Mouse (Mus musculus): ENCODE results near the gene Card6. TPM values are rescaled to one million over a fixed set of nuclear protein-coding genes. Genes with fewer than 3 reads are reported as not detected.

The Card6 gene
- polyA plus RNA-seq, 1 experiment, result 2.6 TPM

- Histone ChIP-seq H3K27ac (ENCODE audit: insufficient read depth, low read depth, low read length) (no peak overlapping the region), H3K4me3 (ENCODE audit: insufficient read depth, low read depth, low read length) (no peak overlapping the region), H3K36me3 (ENCODE audit: control insufficient read depth, insufficient read depth, low read length) (no peaks in the 10 kb centered on the region), H3K27me3 (replicated peaks; ENCODE audit: control insufficient read depth, insufficient read depth, low read length) (no peaks in the 10 kb centered on the region), H3K4me1 (ENCODE audit: control insufficient read depth, insufficient read depth, low read length) (no peaks in the 10 kb centered on the region)
- DNase-seq, result no peak
- 94% methylated on average over 12 of the region's 12 CpGs for WGBS
- TF ChIP-seq CTCF (conservative IDR thresholded peaks at IDR 0.05; ENCODE audit: insufficient read depth, insufficient read length, low read depth, low read length) (no peak), POLR2A (IDR thresholded peaks at IDR 0.05; ENCODE audit: low read depth, low read length) (no peak)
Measured at GRCm38 (mm10) chr15:5129111-5129805, 20.9 kb upstream of the Card6 start.

GRCm38 (mm10) chr15:5128176-5128940 is 20.0 kb upstream of the Card6 start:
- no peaks in the 10 kb centered on the region for H3K27me3 ChIP-seq (replicated peaks; ENCODE audit: control insufficient read depth, insufficient read depth, low read length)
- no peaks in the 10 kb centered on the region for H3K4me1 ChIP-seq (ENCODE audit: control insufficient read depth, insufficient read depth, low read length)
- no peaks in the 10 kb centered on the region for H3K36me3 ChIP-seq (ENCODE audit: control insufficient read depth, insufficient read depth, low read length)
- H3K27ac ChIP-seq (ENCODE audit: insufficient read depth, low read depth, low read length), result no peak overlapping the region
- WGBS, result 70% methylated on average over 5 of the region's 5 CpGs
- no peak for DNase-seq
- TF ChIP-seq POLR2A (IDR thresholded peaks at IDR 0.05; ENCODE audit: low read depth, low read length), result no peak
- TF ChIP-seq CTCF (conservative IDR thresholded peaks at IDR 0.05; ENCODE audit: insufficient read depth, insufficient read length, low read depth, low read length), result no peak
- no peak overlapping the region for H3K4me3 ChIP-seq (ENCODE audit: insufficient read depth, low read depth, low read length)

- Histone ChIP-seq H3K4me3 (ENCODE audit: insufficient read depth, low read depth, low read length) (no peak overlapping the region), H3K27me3 (replicated peaks; ENCODE audit: control insufficient read depth, insufficient read depth, low read length) (no peaks in the 10 kb centered on the region), H3K36me3 (ENCODE audit: control insufficient read depth, insufficient read depth, low read length) (no peaks in the 10 kb centered on the region), H3K4me1 (ENCODE audit: control insufficient read depth, insufficient read depth, low read length) (no peaks in the 10 kb centered on the region), H3K27ac (ENCODE audit: insufficient read depth, low read depth, low read length) (no peak overlapping the region)
- no peak for DNase-seq
- WGBS, result 86% methylated on average over 2 of the region's 2 CpGs
- TF ChIP-seq CTCF (conservative IDR thresholded peaks at IDR 0.05; ENCODE audit: insufficient read depth, insufficient read length, low read depth, low read length) (no peak), POLR2A (IDR thresholded peaks at IDR 0.05; ENCODE audit: low read depth, low read length) (no peak)
Measured at GRCm38 (mm10) chr15:5127487-5127886, 19.1 kb upstream of the Card6 start.

- no peaks in the 10 kb centered on the region; the same call in 1 of the 2 replicates for H3K36me3 ChIP-seq (ENCODE audit: control insufficient read depth, insufficient read depth, low read length)
- WGBS, result 61% methylated on average over 4 of the region's 4 CpGs
- no peak for DNase-seq
- no peak overlapping the region for H3K4me3 ChIP-seq (ENCODE audit: insufficient read depth, low read depth, low read length)
- TF ChIP-seq CTCF (conservative IDR thresholded peaks at IDR 0.05; ENCODE audit: insufficient read depth, insufficient read length, low read depth, low read length), result no peak
- no peaks in the 10 kb centered on the region; the same call in 1 of the 2 replicates for H3K4me1 ChIP-seq (ENCODE audit: control insufficient read depth, insufficient read depth, low read length)
- no peaks in the 10 kb centered on the region for H3K27me3 ChIP-seq (replicated peaks; ENCODE audit: control insufficient read depth, insufficient read depth, low read length)
- H3K27ac ChIP-seq (ENCODE audit: insufficient read depth, low read depth, low read length), result no peak overlapping the region
Measured at GRCm38 (mm10) chr15:5126456-5126855, 18.1 kb upstream of the Card6 start.

GRCm38 (mm10) chr15:5121535-5122313 is 13.4 kb upstream of the Card6 start:
- 81% methylated on average over 12 of the region's 12 CpGs for WGBS
- no peak overlapping the region for H3K27ac ChIP-seq (ENCODE audit: insufficient read depth, low read depth, low read length)
- H3K36me3 ChIP-seq (ENCODE audit: control insufficient read depth, insufficient read depth, low read length), result peaks cover 4% of the 10 kb centered on the region
- peaks cover 5% of the 10 kb centered on the region; the same call in 1 of the 2 replicates for H3K4me1 ChIP-seq (ENCODE audit: control insufficient read depth, insufficient read depth, low read length)
- H3K27me3 ChIP-seq (replicated peaks; ENCODE audit: control insufficient read depth, insufficient read depth, low read length), result no peaks in the 10 kb centered on the region
- peak; percentile 46 for DNase-seq
- no peak overlapping the region for H3K4me3 ChIP-seq (ENCODE audit: insufficient read depth, low read depth, low read length)
- TF ChIP-seq POLR2A (IDR thresholded peaks at IDR 0.05; ENCODE audit: low read depth, low read length), result no peak

GRCm38 (mm10) chr15:5119707-5120106 is 11.4 kb upstream of the Card6 start:
- H3K36me3 ChIP-seq (ENCODE audit: control insufficient read depth, insufficient read depth, low read length), result peaks cover 4% of the 10 kb centered on the region

GRCm38 (mm10) chr15:5119192-5119591 is 10.9 kb upstream of the Card6 start:
- H3K36me3 ChIP-seq (ENCODE audit: control insufficient read depth, insufficient read depth, low read length), result peaks cover 4% of the 10 kb centered on the region

More at GRCm38 (mm10) chr15:5119707-5120106, 11.4 kb upstream of the Card6 start:
- no peak for DNase-seq
- 82% methylated on average over 2 of the region's 2 CpGs for WGBS
- Histone ChIP-seq H3K4me3 (ENCODE audit: insufficient read depth, low read depth, low read length) (no peak overlapping the region), H3K4me1 (ENCODE audit: control insufficient read depth, insufficient read depth, low read length) (peaks cover 5% of the 10 kb centered on the region; the same call in 1 of the 2 replicates), H3K27ac (ENCODE audit: insufficient read depth, low read depth, low read length) (no peak overlapping the region), H3K27me3 (replicated peaks; ENCODE audit: control insufficient read depth, insufficient read depth, low read length) (no peaks in the 10 kb centered on the region)
- no peak for TF ChIP-seq CTCF (conservative IDR thresholded peaks at IDR 0.05; ENCODE audit: insufficient read depth, insufficient read length, low read depth, low read length)
- TF ChIP-seq POLR2A (IDR thresholded peaks at IDR 0.05; ENCODE audit: low read depth, low read length), result no peak

More at GRCm38 (mm10) chr15:5119192-5119591, 10.9 kb upstream of the Card6 start:
- H3K4me1 ChIP-seq (ENCODE audit: control insufficient read depth, insufficient read depth, low read length), result peaks cover 5% of the 10 kb centered on the region; the same call in 1 of the 2 replicates
- no peak for TF ChIP-seq CTCF (conservative IDR thresholded peaks at IDR 0.05; ENCODE audit: insufficient read depth, insufficient read length, low read depth, low read length)
- no peak for TF ChIP-seq POLR2A (IDR thresholded peaks at IDR 0.05; ENCODE audit: low read depth, low read length)
- H3K27ac ChIP-seq (ENCODE audit: insufficient read depth, low read depth, low read length), result no peak overlapping the region
- 80% methylated on average over 2 of the region's 2 CpGs for WGBS
- H3K4me3 ChIP-seq (ENCODE audit: insufficient read depth, low read depth, low read length), result no peak overlapping the region
- no peaks in the 10 kb centered on the region for H3K27me3 ChIP-seq (replicated peaks; ENCODE audit: control insufficient read depth, insufficient read depth, low read length)
- no peak for DNase-seq

Data from kidney, adult 2 months (tissue).